Mouse (Mus musculus) bone marrow, adult 2 months (tissue): Measurements from ENCODE around the gene Adm2. TPM values are rescaled to one million over a fixed set of nuclear protein-coding genes. Genes with fewer than 3 reads are reported as not detected.

Experiments
- H3K27ac ChIP-seq: fragments of 200-500 bp; 2 replicates; pipeline ENCODE4 v1.5.1; 2012; ENCODE audit warnings: low read depth, mild to moderate bottlenecking, control low read depth, inconsistent platforms, low read length; ENCODE audit not compliant: control insufficient read depth, poor library complexity, insufficient read depth
- H3K4me1 ChIP-seq: fragments of 200-500 bp; 2 replicates; pipeline ENCODE4 v1.6.1; 2011; ENCODE audit warnings: low read length; ENCODE audit not compliant: control insufficient read depth, insufficient read depth
- H3K4me3 ChIP-seq: fragments of 200-500 bp; replicated peaks from 2 replicates; pipeline ENCODE3; 2011; ENCODE audit warnings: mild to moderate bottlenecking, low read depth, low read length, control low read depth; ENCODE audit not compliant: control insufficient read depth
- CTCF ChIP-seq: fragments of 200-500 bp; IDR thresholded peaks from 2 replicates; pipeline ENCODE4 v1.5.1; 2011; ENCODE audit warnings: low read length, control low read depth; ENCODE audit not compliant: control insufficient read depth, insufficient read depth
- POLR2A ChIP-seq: fragments of 200-500 bp; IDR thresholded peaks from 2 replicates; pipeline ENCODE4 v1.6.1; 2011; ENCODE audit warnings: low read depth, mild to moderate bottlenecking, control low read depth, low read length, borderline replicate concordance; ENCODE audit not compliant: control insufficient read depth
- WGBS: fragments of 180-500 bp; shearing (Covaris S2); methylation state at CpG from one replicate; pipeline ENCODE4 v1.1.7; 2018; 5-methylcytosine and 5-hydroxymethylcytosine counted together
- polyA plus RNA-seq: library from polyadenylated mRNA; stranded (reverse); fragments of >200 nt; gene quantifications from 2 replicates; pipeline ENCODE4 v1.2.4, GENCODE M21; 2011; ENCODE audit warnings: low replicate concordance; ENCODE audit not compliant: missing spikeins, insufficient read depth, insufficient read length

Gene Adm2
- polyA plus RNA-seq, 1 experiment: 2.7 TPM

- under 1% methylated on average over 64 of the region's 64 CpGs for WGBS
- TF ChIP-seq POLR2A (peak; percentile 82), CTCF (no peak)
- Histone ChIP-seq H3K4me3 (peak within 1 kb of the TSS; percentile 88), H3K27ac (peak within 1 kb of the TSS; percentile 71), H3K4me1 (no peaks in the 10 kb centered on the region)
Measured at GRCm38 (mm10) chr15:89355241-89356187, 33.0 kb downstream of the Adm2 start, which contains the start of the genes Lmf2 and Ncaph2. Gene Lmf2, minus strand, starts transcription at chr15:89355659. Gene Ncaph2, plus strand, starts transcription at chr15:89355719.

- 0 out of 2 replicates have a peak overlapping the region, but pooled peaks have one; percentile 53 for H3K27ac ChIP-seq
- H3K4me3 ChIP-seq: peak overlapping the region; percentile 88
- no peak for TF ChIP-seq POLR2A
- no peak for TF ChIP-seq CTCF
- under 1% methylated on average over 15 of the region's 15 CpGs for WGBS
- no peaks in the 10 kb centered on the region for H3K4me1 ChIP-seq
Measured at GRCm38 (mm10) chr15:89356372-89356771, 33.9 kb downstream of the Adm2 start.

GRCm38 (mm10) chr15:89358784-89359183 is 36.3 kb downstream of the Adm2 start:
- Histone ChIP-seq H3K27ac (no peak overlapping the region), H3K4me3 (no peak overlapping the region), H3K4me1 (no peaks in the 10 kb centered on the region)
- 62% methylated on average over 3 of the region's 3 CpGs for WGBS
- TF ChIP-seq POLR2A: no peak
- TF ChIP-seq CTCF: no peak

- no peak overlapping the region for H3K27ac ChIP-seq
- 95% methylated on average over 7 of the region's 7 CpGs for WGBS
- TF ChIP-seq CTCF (no peak), POLR2A (no peak)
Measured at GRCm38 (mm10) chr15:89363051-89363450, 40.5 kb downstream of the Adm2 start.

GRCm38 (mm10) chr15:89365141-89365551 is 42.6 kb downstream of the Adm2 start:
- WGBS: 95% methylated on average over 4 of the region's 4 CpGs
- no peak overlapping the region for H3K4me3 ChIP-seq
- no peak for TF ChIP-seq POLR2A
- TF ChIP-seq CTCF: no peak
- H3K27ac ChIP-seq: no peak overlapping the region
- no peaks in the 10 kb centered on the region for H3K4me1 ChIP-seq

More at GRCm38 (mm10) chr15:89363051-89363450, 40.5 kb downstream of the Adm2 start:
- Histone ChIP-seq H3K4me3 (no peak overlapping the region), H3K4me1 (no peaks in the 10 kb centered on the region)

GRCm38 (mm10) chr15:89372068-89372467 is 49.5 kb downstream of the Adm2 start:
- H3K4me1 ChIP-seq: no peaks in the 10 kb centered on the region
- no peak overlapping the region for H3K4me3 ChIP-seq
- H3K27ac ChIP-seq: no peak overlapping the region
- 79% methylated on average over 13 of the region's 13 CpGs for WGBS
- no peak for TF ChIP-seq POLR2A
- no peak for TF ChIP-seq CTCF

GRCm38 (mm10) chr15:89372536-89372935 is 50.0 kb downstream of the Adm2 start:
- H3K4me3 ChIP-seq: no peak overlapping the region
- no peak overlapping the region for H3K27ac ChIP-seq
- 90% methylated on average over 7 of the region's 7 CpGs for WGBS
- TF ChIP-seq POLR2A (no peak), CTCF (no peak)
- no peaks in the 10 kb centered on the region for H3K4me1 ChIP-seq

- peak; percentile 80 for TF ChIP-seq CTCF
- TF ChIP-seq POLR2A: no peak
- Histone ChIP-seq H3K4me1 (no peaks in the 10 kb centered on the region), H3K4me3 (peak overlapping the region; percentile 94), H3K27ac (peak overlapping the region; percentile 85)
- WGBS: 1% methylated on average over 35 of the region's 35 CpGs
Measured at GRCm38 (mm10) chr15:89373027-89373761, 50.7 kb downstream of the Adm2 start.
